Mouse (Mus musculus) small intestine, adult 2 months (tissue): Measurements from ENCODE around the gene Vps37c. TPM values are rescaled to one million over a fixed set of nuclear protein-coding genes. Genes with fewer than 3 reads are reported as not detected.

ENCODE experiments used
- H3K27ac ChIP-seq: fragments of 200-500 bp; 2 replicates; pipeline ENCODE4 v1.5.1; 2012; ENCODE audit warnings: low read depth, low read length, control low read depth, inconsistent platforms; ENCODE audit not compliant: insufficient read depth
- H3K27me3 ChIP-seq: fragments of 200-500 bp; 2 replicates; pipeline ENCODE4 v1.6.1; 2012; ENCODE audit warnings: mild to moderate bottlenecking, moderate library complexity, low read length, inconsistent platforms; ENCODE audit not compliant: control insufficient read depth, insufficient read depth
- H3K36me3 ChIP-seq: fragments of 200-500 bp; 2 replicates; pipeline ENCODE4 v1.6.1; 2012; ENCODE audit warnings: mild to moderate bottlenecking, low read length, control low read depth, inconsistent platforms; ENCODE audit not compliant: control insufficient read depth, insufficient read depth
- H3K4me1 ChIP-seq: fragments of 200-500 bp; 2 replicates; pipeline ENCODE4 v1.6.1; 2012; ENCODE audit warnings: low read length, inconsistent platforms, mixed read lengths; ENCODE audit not compliant: control insufficient read depth, insufficient read depth, insufficient read length
- H3K4me3 ChIP-seq: fragments of 200-500 bp; 2 replicates; pipeline ENCODE4 v1.5.1; 2012; ENCODE audit warnings: low read depth, mild to moderate bottlenecking, control low read depth, inconsistent platforms, low read length, moderate library complexity
- CTCF ChIP-seq: fragments of 200-500 bp; IDR thresholded peaks from 2 replicates; pipeline ENCODE4 v1.5.1; 2012; ENCODE audit warnings: low read depth, mild to moderate bottlenecking, control low read depth, inconsistent platforms, low read length, moderate library complexity, mixed read lengths; ENCODE audit not compliant: insufficient replicate concordance, insufficient read length; ENCODE audit errors: extremely low read depth
- POLR2A ChIP-seq: fragments of 200-500 bp; IDR thresholded peaks from 2 replicates; pipeline ENCODE4 v1.6.1; 2012; ENCODE audit warnings: low read depth, mild to moderate bottlenecking, control low read depth, inconsistent platforms, low read length, moderate library complexity
- WGBS: fragments of 180-500 bp; shearing (Covaris S2); methylation state at CpG from one replicate; pipeline ENCODE4 v1.1.7; 2018; 5-methylcytosine and 5-hydroxymethylcytosine counted together
- polyA plus RNA-seq: library from polyadenylated mRNA; depleted of rRNA; stranded (reverse); fragments of >200 nt; gene quantifications from 2 replicates; pipeline ENCODE4 v1.2.3, GENCODE M21; 2012; rRNA removed

The Vps37c gene
- polyA plus RNA-seq, 1 experiment: 37.6 TPM

DNA sequence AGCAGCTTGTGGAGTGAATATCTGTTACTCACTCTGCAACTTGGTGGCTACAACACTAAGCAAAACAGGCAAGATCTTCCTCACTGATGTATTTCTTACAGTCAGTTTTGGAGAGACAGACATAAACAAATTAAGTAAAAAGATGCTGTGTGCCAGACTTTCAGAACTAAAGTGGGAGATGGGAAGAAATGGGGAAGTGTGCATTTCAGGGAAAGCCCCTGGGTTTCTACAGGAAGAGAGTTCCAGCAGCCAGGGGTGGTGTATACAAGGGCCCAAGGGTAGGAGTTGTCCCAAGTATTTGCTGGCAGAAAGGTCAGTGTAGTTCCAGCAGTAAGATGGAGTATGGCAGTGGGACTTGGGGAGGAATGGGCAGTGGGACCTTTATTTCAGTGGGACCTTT lies 71.0 kb downstream of the Vps37c start:
- Histone ChIP-seq H3K27me3 (no peaks in the 10 kb centered on the region), H3K27ac (no peak overlapping the region), H3K36me3 (no peaks in the 10 kb centered on the region), H3K4me3 (no peak overlapping the region), H3K4me1 (no peaks in the 10 kb centered on the region)
- TF ChIP-seq POLR2A (no peak), CTCF (no peak)

DNA sequence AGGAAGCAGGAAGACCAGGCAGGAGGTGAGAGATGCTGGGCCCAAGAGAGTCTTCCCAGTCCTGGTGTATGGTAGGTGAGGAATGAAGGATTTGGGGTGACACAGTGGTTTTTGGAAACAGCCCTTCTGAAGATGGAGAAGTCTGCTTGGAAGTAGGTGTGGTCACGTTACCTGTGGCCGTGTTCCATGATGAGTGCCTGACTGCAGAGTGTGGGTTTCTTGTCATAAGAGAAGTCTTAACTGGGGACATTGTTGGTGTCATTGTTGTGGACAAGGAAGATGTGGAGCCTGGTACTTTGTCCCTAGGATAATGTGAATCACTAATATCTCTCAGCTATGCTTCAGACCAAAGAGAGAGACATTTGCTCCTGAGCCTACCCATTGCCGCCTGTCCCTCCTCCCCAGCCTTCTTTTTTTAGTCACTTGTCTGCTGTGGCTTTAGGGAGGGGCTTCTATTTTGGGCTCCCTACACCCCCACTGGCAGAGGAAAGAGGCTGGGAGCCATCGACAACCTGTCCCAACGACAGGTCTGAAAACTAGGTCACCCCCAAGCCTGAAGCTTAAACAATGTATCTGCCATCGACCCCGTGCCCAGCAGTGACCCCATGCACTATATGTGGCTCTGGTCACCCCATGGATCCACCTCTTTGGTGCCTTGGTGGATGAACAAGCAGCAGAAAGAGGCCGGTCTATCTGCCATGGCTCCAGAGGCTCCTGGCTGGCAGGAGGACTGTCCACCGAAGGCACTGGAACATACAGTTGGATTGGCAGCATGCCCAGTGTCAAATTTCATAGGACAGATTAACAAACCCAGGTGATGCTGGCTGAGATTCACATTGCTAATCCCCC lies 71.7 kb downstream of the Vps37c start:
- Histone ChIP-seq H3K36me3 (no peaks in the 10 kb centered on the region), H3K27ac (no peak overlapping the region), H3K27me3 (no peaks in the 10 kb centered on the region), H3K4me3 (no peak overlapping the region), H3K4me1 (no peaks in the 10 kb centered on the region)
- WGBS: 72% methylated on average over 9 of the region's 9 CpGs
- TF ChIP-seq POLR2A: no peak

DNA sequence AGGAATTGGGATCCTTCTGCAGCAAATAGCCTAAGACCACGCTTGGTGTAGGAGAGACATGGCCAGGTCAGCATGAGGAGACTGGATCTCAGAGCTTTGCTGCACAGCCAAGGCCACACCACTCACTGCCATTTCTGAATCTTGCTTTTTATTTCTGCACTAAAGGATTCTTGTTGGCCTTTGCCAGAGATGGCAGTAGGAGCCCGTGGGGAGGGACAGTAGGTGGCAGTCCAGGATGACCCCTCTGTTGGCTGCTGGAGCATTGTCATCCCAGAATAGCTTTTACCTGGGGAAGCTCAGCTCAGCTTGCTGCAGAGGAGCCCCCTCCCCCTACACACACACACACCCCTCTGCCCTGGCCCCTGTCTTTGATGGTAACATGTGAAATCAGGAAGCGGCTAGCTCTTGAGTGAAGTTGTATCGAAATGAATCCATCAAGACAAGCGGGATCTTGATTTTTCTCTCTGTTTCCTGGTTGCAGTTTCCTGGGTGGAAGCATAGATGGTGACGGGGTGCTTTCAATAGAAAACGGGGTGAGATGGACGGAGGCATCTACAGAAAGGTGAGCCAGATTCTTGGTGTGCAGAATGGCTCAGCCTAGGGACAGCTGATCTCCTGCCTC lies 73.4 kb downstream of the Vps37c start:
- no peaks in the 10 kb centered on the region for H3K27me3 ChIP-seq
- H3K27ac ChIP-seq: no peak overlapping the region
- TF ChIP-seq CTCF (no peak), POLR2A (no peak)
- 75% methylated on average over 8 of the region's 8 CpGs for WGBS
- no peak overlapping the region for H3K4me3 ChIP-seq
- no peaks in the 10 kb centered on the region for H3K36me3 ChIP-seq
- H3K4me1 ChIP-seq: no peaks in the 10 kb centered on the region

DNA sequence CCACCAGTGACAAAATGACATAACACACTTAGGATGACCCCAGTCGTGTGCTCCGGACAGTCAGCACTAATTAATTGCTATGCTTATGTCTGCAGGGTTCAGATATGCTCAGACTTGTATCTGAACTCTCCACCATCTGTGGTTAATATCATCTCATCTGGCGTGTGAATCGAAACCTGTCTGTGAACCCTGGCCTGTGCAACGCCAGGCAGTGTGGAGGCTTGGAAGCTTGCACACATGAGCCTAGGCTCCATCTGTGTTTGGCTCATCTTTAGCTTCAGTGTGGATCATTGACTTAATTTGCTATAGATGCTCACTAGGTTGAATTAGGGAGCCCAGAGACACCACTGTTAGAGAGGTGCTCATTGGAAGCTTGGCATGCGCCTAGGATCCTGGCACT lies 73.9 kb downstream of the Vps37c start:
- no peaks in the 10 kb centered on the region for H3K4me1 ChIP-seq
- H3K4me3 ChIP-seq: no peak overlapping the region
- WGBS: 63% methylated on average over 6 of the region's 6 CpGs
- no peak overlapping the region for H3K27ac ChIP-seq
- H3K36me3 ChIP-seq: no peaks in the 10 kb centered on the region
- no peak for TF ChIP-seq CTCF
- TF ChIP-seq POLR2A: no peak
- no peaks in the 10 kb centered on the region for H3K27me3 ChIP-seq

DNA sequence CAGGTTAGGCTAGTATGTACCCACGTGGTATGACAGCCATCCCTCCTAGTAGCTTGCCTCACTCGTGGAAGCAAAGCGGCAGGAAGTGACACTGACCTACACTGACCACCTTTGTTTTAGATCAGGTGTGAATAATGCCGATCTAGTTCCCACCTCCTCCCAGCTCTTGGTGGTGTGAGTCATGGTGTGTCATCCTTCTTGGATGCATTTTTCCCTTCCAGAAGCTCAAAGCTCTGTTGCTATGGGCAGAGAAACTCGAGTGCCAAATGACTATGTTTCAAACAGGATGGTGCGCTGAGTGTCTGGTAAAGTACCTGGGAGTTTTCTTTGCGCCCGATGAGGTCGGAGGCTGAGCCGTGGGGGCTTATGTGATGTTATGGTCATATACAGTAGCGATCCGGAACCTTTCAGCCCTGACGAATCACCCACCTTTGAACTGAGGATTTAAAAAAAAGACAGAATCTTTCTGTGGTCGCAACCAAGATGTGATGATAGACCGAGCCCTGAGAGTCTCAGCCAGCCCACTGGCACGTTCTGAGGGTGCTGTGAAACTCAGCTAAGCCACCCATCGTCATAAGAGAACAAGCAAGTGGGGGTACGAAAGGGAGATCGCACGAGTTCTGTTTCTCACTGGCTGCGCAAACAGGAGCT lies 75.0 kb downstream of the Vps37c start:
- Histone ChIP-seq H3K27me3 (no peaks in the 10 kb centered on the region), H3K36me3 (no peaks in the 10 kb centered on the region), H3K27ac (no peak overlapping the region), H3K4me3 (no peak overlapping the region), H3K4me1 (no peaks in the 10 kb centered on the region)
- 67% methylated on average over 21 of the region's 21 CpGs for WGBS
- no peak for TF ChIP-seq CTCF
- no peak for TF ChIP-seq POLR2A

Other genes starting within 250 kb of the Vps37c start
- gene Lrrc10b, start 231.3 kb upstream of the Vps37c start, polyA plus RNA-seq: 5.5 and 5.9 TPM in 2 replicates
- gene Ppp1r32, start 205.8 kb upstream of the Vps37c start, polyA plus RNA-seq: 0.41 and 0.87 TPM in 2 replicates
- 11.1 and 24.9 TPM in 2 replicates for gene Cpsf7, start 163.5 kb upstream of the Vps37c start, polyA plus RNA-seq
- 10.3 and 17.1 TPM in 2 replicates for gene Sdhaf2, start 162.6 kb upstream of the Vps37c start, polyA plus RNA-seq
- gene Tmem216, start 132.5 kb upstream of the Vps37c start, polyA plus RNA-seq: 3.2 and 3.7 TPM in 2 replicates
- gene Cyb561a3, start 111.6 kb upstream of the Vps37c start, polyA plus RNA-seq: 18.1 and 31.6 TPM in 2 replicates
- 3.1 and 3.4 TPM in 2 replicates for gene Tmem138, start 111.4 kb upstream of the Vps37c start, polyA plus RNA-seq
- 37.7 and 57.2 TPM in 2 replicates for gene Ddb1, start 83.4 kb upstream of the Vps37c start, polyA plus RNA-seq
- gene Tkfc, start 83.1 kb upstream of the Vps37c start, polyA plus RNA-seq: 124 and 224 TPM in 2 replicates
- 5.5 and 11.3 TPM in 2 replicates for gene Vwce, start 54.5 kb upstream of the Vps37c start, polyA plus RNA-seq
- gene Pga5, start 10.7 kb upstream of the Vps37c start, polyA plus RNA-seq: 1.1 TPM in 1 of 2 replicates, not detected in the other
- gene Cd5, start 50.3 kb downstream of the Vps37c start, polyA plus RNA-seq: 2.2 and 2.6 TPM in 2 replicates
- 3.0 and 5.4 TPM in 2 replicates for gene Cd6, start 141.3 kb downstream of the Vps37c start, polyA plus RNA-seq
- 9.1 and 14.4 TPM in 2 replicates for gene Slc15a3, start 151.0 kb downstream of the Vps37c start, polyA plus RNA-seq
- 4.9 and 5.0 TPM in 2 replicates for gene Tmem132a, start 181.2 kb downstream of the Vps37c start, polyA plus RNA-seq
- 23.6 and 26.8 TPM in 2 replicates for gene Tmem109, start 193.3 kb downstream of the Vps37c start, polyA plus RNA-seq
- 63.6 and 114 TPM in 2 replicates for gene Prpf19, start 206.5 kb downstream of the Vps37c start, polyA plus RNA-seq
- 0.05 and 0.14 TPM in 2 replicates for gene Zp1, start 231.9 kb downstream of the Vps37c start, polyA plus RNA-seq
- gene Ptgdr2, start 248.4 kb downstream of the Vps37c start, polyA plus RNA-seq: 0.86 and 1.1 TPM in 2 replicates